Mouse (Mus musculus): ENCODE measurements around the gene Mafb. TPM values are rescaled to one million over a fixed set of nuclear protein-coding genes. Genes with fewer than 3 reads are reported as not detected.

Gene Mafb
- polyA plus RNA-seq, 1 experiment from 2014 or later = 20.7 TPM

Other genes starting within 250 kb of the Mafb start
- gene Gm826, start 32.9 kb downstream of the Mafb start, polyA plus RNA-seq (2015; fragmentation: Nextera tagmentation; extraction: Ambion mirVana) = not detected in 2 replicates